Mouse (Mus musculus) gastrocnemius, postnatal 10 days (tissue): Measurements from ENCODE around the gene Tmem268. TPM values are rescaled to one million over a fixed set of nuclear protein-coding genes. Genes with fewer than 3 reads are reported as not detected.

Experiments used
- DNase-seq: peaks from one replicate; pipeline ENCODE4 v3.0.0; 2021; ENCODE audit warnings: mixed read lengths
- total RNA-seq, 2 experiments: library from RNA; stranded (reverse); gene quantifications; 2 replicates each; pipeline ENCODE4 v1.2.3; 2021

The Tmem268 gene
- total RNA-seq, 2 experiments from 2014 or later: 7.9 to 8.8 TPM

DNA sequence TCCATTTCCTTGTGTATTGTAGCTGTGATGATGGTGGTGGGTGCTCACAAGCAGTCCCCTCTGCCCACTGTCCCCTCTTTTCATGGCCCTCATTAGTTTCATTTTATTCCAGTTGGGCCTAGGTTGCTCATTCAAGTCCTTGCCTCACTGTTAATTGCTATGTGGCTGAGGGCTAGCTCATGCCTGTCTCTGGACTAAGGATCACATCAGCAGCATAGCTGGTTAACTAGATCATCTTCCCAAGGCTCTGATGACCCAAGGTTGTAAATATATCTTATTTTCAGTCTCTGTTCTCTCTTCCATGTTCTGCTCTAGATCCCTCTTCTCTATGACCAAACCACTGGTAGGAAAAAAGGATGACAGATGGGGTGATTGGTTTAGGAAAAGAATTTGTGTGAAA, 42.7 kb downstream of the Tmem268 start:
- no peak for DNase-seq

DNA sequence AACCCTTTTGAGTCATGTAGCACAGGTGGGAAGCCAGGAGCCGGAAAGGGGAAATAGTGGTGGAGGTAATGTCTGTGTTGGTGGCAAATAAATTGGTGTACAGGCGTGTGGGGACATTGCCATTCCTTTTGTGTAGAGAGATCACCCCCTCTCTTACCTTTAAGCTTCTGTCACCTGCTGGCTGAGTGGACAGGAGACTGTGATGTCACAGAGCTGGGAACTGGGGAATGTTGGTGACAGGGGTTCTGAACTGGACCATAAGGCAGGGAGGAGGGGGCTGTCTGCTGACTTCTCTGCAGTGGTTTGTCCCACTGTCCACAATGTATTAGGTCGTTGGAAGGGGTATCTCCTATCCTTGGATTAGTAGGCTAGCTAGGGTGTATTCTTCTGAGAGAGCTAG, 46.4 kb downstream of the Tmem268 start, which contains the start of gene Gm11213:
Gene Gm11213, minus strand, starts transcription at position 317 of the 400 bp plus-strand sequence.
- DNase-seq: no peak

DNA sequence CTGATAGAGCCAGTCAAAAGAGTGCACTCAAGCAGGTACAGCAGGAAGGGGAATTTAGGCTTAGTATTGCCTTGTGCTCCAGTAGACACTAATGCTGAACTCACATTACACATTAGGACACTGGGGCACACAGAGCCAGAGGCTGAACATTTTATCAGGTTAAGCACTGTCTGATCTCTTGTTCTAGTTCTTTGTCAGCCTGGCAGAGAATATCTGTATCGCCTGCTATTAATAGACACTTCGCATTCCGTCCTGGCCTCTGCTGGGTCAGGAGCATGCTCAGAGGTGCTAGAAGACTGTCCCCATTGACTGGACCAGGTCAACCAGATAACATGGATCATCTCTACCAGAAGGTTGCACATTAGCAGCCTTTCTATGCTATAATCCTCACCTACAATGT, 47.0 kb downstream of the Tmem268 start:
- DNase-seq: no peak

DNA sequence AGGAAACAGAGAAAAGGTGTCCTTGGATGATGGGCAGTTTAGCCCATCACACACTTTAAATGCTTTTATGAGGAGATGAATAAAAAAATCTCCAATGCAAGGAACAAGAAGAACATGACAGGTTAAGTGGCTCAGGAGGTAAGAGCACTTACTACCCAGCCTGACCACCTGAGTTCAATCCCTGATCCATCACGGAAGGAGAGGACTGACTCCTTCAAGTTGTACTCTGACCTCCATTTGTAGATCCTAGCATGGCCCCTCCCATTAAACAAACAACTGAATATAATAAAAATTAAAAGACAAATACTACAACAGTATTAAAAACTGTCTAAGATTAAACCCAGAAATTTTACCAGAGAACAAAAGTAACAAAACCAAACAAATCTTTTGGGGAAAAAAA, 47.4 kb downstream of the Tmem268 start:
- no peak for DNase-seq

DNA sequence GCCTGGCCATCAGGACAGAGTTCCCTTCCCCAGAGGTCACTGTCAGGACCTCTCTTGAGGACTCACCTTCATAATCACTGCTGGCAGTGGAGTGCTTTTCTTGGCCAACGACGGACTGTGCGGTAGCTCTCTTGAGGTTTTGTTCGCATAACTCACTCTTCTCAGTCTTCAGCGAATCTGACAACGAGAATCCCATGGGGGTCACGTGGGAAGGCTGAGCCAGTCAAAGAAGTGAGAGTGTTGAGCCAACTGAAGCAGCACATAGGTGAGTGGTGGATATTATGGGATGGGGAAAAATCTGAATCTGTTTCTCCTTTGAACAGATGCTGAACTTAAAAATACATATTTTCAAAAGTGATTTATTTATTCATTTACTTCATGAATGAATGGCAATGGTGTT, 49.8 kb downstream of the Tmem268 start:
- DNase-seq: no peak

DNA sequence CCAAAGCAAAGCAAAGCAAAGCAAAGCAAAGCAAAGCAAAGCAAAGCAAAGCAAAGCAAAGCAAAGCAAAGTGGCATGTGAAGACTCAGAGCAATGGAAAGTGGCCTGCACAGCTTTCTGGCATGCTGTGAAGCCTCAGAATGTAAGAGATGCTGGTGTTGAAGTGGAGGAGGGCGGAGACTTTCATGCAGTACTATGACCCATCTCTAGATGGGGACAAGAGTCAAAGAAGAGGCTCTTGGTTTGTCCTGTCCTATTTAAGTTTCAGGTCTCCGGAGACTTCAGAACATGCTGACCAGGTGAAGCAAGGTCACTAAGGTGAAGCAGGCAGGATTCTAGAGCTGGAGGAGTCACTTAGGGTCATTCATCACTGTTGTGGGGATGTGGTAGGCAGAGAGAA, 63.3 kb downstream of the Tmem268 start:
- DNase-seq: no peak

DNA sequence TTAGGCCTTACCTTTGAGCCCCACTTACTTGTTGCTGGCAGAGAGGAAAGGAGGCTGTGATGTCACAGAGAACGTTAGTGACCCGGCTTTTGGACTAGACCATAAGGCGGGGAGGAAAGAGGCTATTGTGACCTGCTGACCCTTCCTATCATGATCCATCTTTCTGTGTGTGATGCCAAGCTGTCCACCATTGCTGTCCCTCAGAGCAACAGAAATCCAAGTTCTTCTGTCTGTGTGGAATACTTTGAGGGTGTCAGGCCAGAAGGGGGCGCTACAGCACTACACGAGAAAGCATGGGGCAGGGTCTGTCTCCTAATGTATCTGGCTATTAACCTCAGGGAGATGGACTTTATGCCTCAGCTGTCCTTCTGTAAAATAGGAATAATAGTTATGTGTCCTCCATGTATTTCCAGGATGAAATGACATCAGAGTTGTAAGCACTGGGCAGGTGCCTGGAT, 63.8 kb downstream of the Tmem268 start, which contains the start of gene Tex48:
Gene Tex48, minus strand, starts transcription at position 51 of the 458 bp plus-strand sequence.
- DNase-seq: peak; percentile 12

DNA sequence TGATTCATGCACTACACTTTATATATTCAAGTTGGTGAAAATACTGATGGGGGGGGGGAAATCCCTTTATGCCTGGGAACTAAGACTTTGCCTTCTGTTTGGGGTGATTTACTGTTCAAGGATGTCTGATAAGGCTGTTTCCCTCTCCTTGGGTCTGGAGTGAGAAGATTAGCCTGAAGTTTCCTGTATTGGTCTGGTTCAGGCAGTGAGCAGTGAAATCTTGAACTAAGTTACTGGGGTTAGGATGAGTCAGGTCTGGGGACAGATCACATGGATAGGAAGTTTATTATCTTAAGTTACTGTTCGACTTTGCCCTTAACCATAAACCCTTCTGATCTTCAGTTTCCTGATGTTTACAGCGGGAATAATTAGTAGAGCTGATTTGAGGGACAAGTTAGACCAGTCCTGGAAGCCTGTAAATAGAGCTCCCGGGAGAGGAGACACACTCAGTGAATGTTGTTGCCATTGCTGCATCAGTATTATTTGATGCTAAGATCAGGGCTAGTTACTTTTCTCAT, 67.0 kb downstream of the Tmem268 start:
- DNase-seq: no peak

DNA sequence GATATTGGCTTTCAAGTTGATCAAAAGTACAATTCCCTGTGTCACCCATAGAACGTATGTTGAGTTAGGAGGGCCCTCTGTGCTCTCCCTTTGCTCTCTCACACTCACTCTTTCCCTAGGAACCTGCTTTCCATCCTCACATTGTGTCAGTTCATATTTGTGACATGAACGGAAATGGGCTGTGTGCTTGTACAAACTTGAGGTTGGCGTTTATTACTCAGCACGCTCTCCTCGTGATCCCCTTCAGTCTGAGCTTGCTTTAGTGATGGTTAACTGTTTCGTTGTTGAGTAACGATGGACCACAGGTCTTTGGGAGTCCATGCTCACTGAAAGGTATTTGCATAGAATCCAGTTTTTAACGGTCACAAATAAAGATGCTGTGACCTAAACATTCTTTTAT, 68.5 kb downstream of the Tmem268 start:
- DNase-seq: no peak

DNA sequence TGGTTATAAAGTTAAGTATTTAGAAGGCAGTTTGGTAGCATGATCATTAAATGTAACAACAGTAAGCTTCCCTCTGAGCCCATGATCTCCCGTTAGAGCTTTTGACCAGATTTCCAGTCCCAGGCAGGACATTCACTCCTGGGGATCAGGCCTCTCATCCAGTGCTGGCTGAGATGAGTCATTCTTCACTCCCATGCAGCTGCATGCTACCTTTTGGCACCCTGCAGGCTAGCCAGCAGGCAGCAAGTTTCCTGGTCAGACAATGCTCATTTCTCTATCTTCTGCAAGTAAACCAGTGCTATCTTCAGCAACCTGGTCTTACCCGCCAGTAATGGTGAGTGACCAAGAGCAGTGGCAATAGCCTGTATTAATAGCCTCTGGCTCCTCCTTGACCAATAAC, 74.6 kb downstream of the Tmem268 start:
- no peak for DNase-seq

Other genes starting within 250 kb of the Tmem268 start
- 1 to 10 TPM in 1 of 2 experiments, not detected in 1; 1.8 TPM for gene Orm1, start 214.2 kb upstream of the Tmem268 start, total RNA-seq
- not detected for gene Orm3, start 202.6 kb upstream of the Tmem268 start, total RNA-seq
- under 1 TPM in 1 of 2 experiments, not detected in 1; 0.47 TPM for gene Orm2, start 196.3 kb upstream of the Tmem268 start, total RNA-seq
- 1 to 10 TPM; 2.5 to 4.4 TPM for gene Akna, start 155.4 kb upstream of the Tmem268 start, total RNA-seq
- gene Whrn, start 62.8 kb upstream of the Tmem268 start, total RNA-seq: 1 to 10 TPM; 2.5 to 4.7 TPM
- 100 to 1,000 TPM; 279 to 306 TPM for gene Atp6v1g1, start 14.0 kb upstream of the Tmem268 start, total RNA-seq
- not detected for gene Gm11213, start 46.5 kb downstream of the Tmem268 start, total RNA-seq
- not detected for gene Tex48, start 63.6 kb downstream of the Tmem268 start, total RNA-seq
- not detected for gene Gm11214, start 104.6 kb downstream of the Tmem268 start, total RNA-seq
- under 1 TPM in 1 of 2 experiments, not detected in 1; 0.09 TPM for gene Tnfsf15, start 186.3 kb downstream of the Tmem268 start, total RNA-seq